Mouse (Mus musculus): ENCODE results near the gene Myom1.

- TF ChIP-seq POLR2A (IDR thresholded peaks at IDR 0.05; ENCODE audit: borderline replicate concordance, insufficient read depth, low read length) (no peak), CTCF (IDR thresholded peaks at IDR 0.05; ENCODE audit: borderline replicate concordance, insufficient read depth, low read depth, low read length) (no peak)
Measured at GRCm38 (mm10) chr17:70989430-70989829, 13.0 kb upstream of the Myom1 start.

Data from cerebellum, adult 2 months (tissue).